Mouse (Mus musculus) limb, embryonic 10.5 days (tissue): ENCODE measurements around the gene Igfbp3. TPM values are rescaled to one million over a fixed set of nuclear protein-coding genes. Genes with fewer than 3 reads are reported as not detected.

Experiments
- polyA plus RNA-seq: library from polyadenylated mRNA; unstranded; fragments of >200 nt; fragmentation: Nextera tagmentation; extraction: Ambion mirVana; gene quantifications from 2 replicates; pipeline ENCODE4 v1.2.1, GENCODE M21; 2016

The Igfbp3 gene
- polyA plus RNA-seq, 1 experiment from 2014 or later = 51.1 TPM

Other genes with a start within 250 kb of the Igfbp3 start
- gene Adcy1, start 150.4 kb downstream of the Igfbp3 start, polyA plus RNA-seq = 0.61 and 0.62 TPM in 2 replicates
- gene Gm11985, start 25.4 kb downstream of the Igfbp3 start, polyA plus RNA-seq = not detected in 2 replicates
- 0.21 TPM in 1 of 2 replicates, not detected in the other for gene Igfbp1, start 16.1 kb downstream of the Igfbp3 start, polyA plus RNA-seq